Mouse (Mus musculus) CH12.LX (cell line): ENCODE data around the gene Sesn1.

Experiments
- CTCF ChIP-seq, 2 experiments: IDR thresholded peaks in 1 of 2; conservative IDR thresholded peaks in 1 of 2; 2 replicates each; pipeline ENCODE4 v1.5.1; 2011 to 2012; ENCODE audit warnings: low read depth in 2 of 2, low read length in 2 of 2, improper control_type of control experiment in 1 of 2, inconsistent platforms in 1 of 2, mild to moderate bottlenecking in 1 of 2, moderate library complexity in 1 of 2
- EP300 ChIP-seq: IDR thresholded peaks from 2 replicates; pipeline ENCODE4 v1.6.1; 2011; ENCODE audit warnings: low read length, improper control_type of control experiment
- GABPA ChIP-seq: IDR thresholded peaks from 2 replicates; pipeline ENCODE4 v1.6.1; 2012; ENCODE audit warnings: low read depth, low read length, improper control_type of control experiment, inconsistent platforms; ENCODE audit not compliant: insufficient replicate concordance
- MAFK ChIP-seq: IDR thresholded peaks from 2 replicates; pipeline ENCODE4 v1.6.1; 2011; ENCODE audit warnings: low read length, improper control_type of control experiment; ENCODE audit not compliant: insufficient replicate concordance
- POLR2A ChIP-seq: IDR thresholded peaks from 2 replicates; pipeline ENCODE4 v1.6.1; 2011; ENCODE audit warnings: low read depth, mild to moderate bottlenecking, improper control_type of control experiment, low read length
- UBTF ChIP-seq: IDR thresholded peaks from 2 replicates; pipeline ENCODE4 v1.6.1; 2012; ENCODE audit warnings: low read depth, mild to moderate bottlenecking, inconsistent platforms, low read length, improper control_type of control experiment, moderate library complexity
- USF2 ChIP-seq: conservative IDR thresholded peaks from 2 replicates; pipeline ENCODE4 v1.6.1; 2011; ENCODE audit warnings: low read depth, low read length, improper control_type of control experiment

GRCm38 (mm10) chr10:41829191-41829590, 19.5 kb downstream of the Sesn1 start:
- no peak for TF ChIP-seq EP300
- no peak for TF ChIP-seq MAFK
- TF ChIP-seq CTCF (conservative IDR thresholded peaks at IDR 0.05 in 1 of 2, IDR thresholded peaks at IDR 0.05 in 1 of 2; ENCODE audit: low read depth in 2 of 2, low read length in 2 of 2), result no peak
- no peak for TF ChIP-seq POLR2A
- TF ChIP-seq GABPA, result no peak
- no peak for TF ChIP-seq USF2
- TF ChIP-seq UBTF, result no peak
